Mouse (Mus musculus) megakaryocyte, adult 5-6 weeks (primary cell): ENCODE measurements at regions not wholly inside any gene's neighbourhood (a gene's known extent, or its start where the extent isn't known, plus 50 kb on each side); places are given as distances from the start of the nearest gene placed in this dataset.

Source experiments
- ATAC-seq: 2 replicates; pipeline ENCODE4 v1.8.0; 2016; ENCODE audit warnings: mild to moderate bottlenecking, inconsistent platforms; ENCODE audit not compliant: poor library complexity, severe bottlenecking

- peak; percentile 99 for ATAC-seq
These were observed 77.7 kb upstream of the Tbl1x start for GRCm38 (mm10) chrX:77432846-77433810.

GRCm38 (mm10) chrX:77433811-77434192, 77.0 kb upstream of the Tbl1x start:
- no peak for ATAC-seq

GRCm38 (mm10) chrX:77443852-77444492, 66.8 kb upstream of the Tbl1x start:
- no peak for ATAC-seq

- 0 out of 2 replicates have a peak, but pooled peaks have one; percentile 12 for ATAC-seq
These were observed 64.1 kb upstream of the Tbl1x start for GRCm38 (mm10) chrX:77446755-77447154.

GRCm38 (mm10) chrX:77451977-77452675, 58.7 kb upstream of the Tbl1x start:
- ATAC-seq = no peak
